Mouse (Mus musculus): ENCODE results near the gene Arsg.

- TF ChIP-seq GATA1 (IDR thresholded peaks at IDR 0.05; ENCODE audit: borderline replicate concordance, low read length) (no peak), FLI1 (IDR thresholded peaks at IDR 0.05; ENCODE audit: low read length) (no peak)
Observed at GRCm38 (mm10) chr11:109569007-109569618, 95.9 kb downstream of the Arsg start.

Data from megakaryocyte, embryonic 14.5 days (primary cell).